Mouse (Mus musculus): ENCODE results near the gene Nmnat3.

Gene Nmnat3

DNA sequence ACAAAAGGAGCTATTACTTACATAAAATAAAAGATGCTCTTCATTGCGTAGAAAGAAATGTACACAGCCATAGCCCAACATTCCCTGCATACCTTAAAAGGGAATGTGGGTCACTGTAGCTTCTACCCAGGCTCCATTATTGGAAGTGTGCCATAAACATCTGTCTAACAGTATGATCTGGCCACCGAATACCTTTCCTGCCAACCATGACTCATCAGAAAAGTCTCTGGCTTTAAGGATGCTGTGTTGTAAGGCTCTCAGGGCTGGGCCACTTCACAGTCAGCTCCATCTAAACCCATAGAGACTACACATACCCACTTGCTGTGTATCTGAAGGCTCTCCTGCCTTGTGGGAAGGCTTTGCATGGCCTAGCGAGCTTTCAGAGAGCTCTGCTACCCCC lies 73.8 kb downstream of the Nmnat3 start:
- DNase-seq (ENCODE audit: low spot score), result no peak

DNA sequence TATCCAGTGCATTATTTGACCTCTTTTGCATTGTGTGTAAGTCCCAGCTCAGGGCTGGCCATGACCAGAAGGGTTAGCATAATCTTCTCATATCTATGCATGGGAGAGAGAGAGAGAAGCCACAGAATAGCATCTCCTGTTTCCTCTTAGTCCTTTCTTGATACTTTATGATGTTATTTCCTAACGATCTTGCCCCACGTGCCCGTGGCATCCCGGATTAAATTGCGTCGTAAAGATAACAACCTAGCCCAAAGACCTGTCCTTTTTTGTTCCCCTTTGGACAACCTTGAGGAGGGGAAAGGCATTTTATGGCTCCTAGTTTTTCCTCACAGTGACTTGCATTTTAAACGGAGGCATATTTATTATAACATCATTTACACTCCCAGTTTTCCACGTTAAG lies 78.8 kb downstream of the Nmnat3 start:
- DNase-seq (ENCODE audit: low spot score), result no peak

DNA sequence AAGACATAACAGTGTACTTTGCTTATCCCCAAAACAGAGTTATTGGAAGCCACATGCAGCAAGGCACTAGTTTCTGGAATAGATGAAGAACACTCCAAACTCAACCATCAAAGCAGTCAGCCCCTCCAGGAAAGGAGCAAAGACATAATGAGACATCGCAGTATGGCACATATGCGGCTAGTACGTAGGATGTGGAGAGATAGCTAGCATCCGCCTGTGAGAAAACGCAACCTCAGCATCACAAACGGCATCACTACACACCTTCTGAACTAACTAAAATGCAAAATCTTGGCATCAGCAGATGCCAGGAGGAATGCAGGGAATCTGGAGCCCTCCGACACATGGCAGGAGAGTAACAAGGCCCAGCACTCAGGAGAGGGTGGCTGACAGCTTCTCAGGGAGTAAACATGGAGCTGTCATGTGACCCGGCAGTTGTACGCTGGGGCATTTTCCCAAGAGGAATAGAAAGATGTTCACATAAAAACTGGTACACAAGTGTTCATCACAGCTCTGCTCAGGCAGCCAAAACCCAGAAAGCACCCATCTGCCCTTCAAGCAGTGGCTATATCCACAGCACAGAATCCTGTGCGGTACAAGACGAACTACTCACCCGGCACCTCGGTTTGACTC lies 80.2 kb downstream of the Nmnat3 start:
- DNase-seq (ENCODE audit: low spot score), result peak; percentile 40

DNA sequence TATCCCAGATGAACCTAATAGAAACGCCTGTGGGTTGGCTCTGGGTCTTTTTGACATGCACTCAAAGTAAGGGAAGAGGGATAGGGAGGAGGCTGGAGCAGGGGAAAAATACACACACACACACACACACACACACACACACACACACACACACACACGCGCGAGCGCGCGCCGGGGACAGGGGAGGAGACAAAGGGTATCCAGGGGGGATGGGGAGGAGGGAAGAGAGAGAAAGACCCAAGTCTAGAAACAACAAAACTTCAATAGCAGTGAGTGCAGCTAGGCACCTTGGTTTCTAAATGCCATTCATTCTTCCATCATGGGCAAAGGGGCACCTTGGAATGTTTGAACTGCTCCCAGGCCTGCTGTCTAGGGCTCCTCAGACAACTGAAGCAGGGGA lies 82.5 kb downstream of the Nmnat3 start:
- DNase-seq (ENCODE audit: low spot score), result no peak

DNA sequence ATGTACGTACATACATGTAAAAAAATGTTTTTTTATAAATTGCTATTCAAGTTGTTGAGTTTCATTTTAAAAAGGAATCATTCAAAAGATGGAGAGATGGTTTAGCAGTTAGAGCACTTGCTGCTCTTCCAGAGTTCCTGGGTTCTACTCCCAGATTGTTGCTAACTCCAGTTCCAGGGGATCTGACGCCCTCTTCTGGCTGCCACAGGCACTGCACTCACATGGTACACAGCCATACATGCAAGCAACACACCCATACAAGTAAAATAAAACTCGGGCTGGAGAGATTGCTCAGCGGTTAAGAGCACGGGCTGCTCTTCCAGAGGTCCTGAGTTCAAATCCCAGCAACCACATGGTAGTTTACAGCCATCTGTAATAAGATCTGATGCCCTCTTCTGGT lies 86.1 kb downstream of the Nmnat3 start:
- no peak for DNase-seq (ENCODE audit: low spot score)

DNA sequence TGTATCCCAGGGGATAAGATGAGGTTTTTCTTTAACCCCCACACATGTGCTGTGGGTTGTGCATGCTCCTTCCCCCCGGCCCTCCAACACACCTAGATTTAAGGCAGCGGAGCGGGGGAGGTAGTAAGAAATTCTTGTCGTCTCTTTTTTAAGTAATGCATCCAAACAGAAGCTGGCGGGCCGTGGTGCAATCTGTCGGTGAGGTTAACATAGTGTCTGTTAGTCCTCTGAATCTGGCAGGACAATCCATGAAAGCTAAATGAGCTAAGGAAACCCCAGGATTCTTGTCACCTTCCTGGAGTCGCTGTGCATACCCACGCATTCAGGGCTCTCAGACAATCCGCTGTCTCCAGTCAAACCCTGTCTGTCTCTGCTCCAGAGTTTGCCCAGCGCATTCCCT lies 87.7 kb downstream of the Nmnat3 start:
- DNase-seq (ENCODE audit: low spot score), result no peak

DNA sequence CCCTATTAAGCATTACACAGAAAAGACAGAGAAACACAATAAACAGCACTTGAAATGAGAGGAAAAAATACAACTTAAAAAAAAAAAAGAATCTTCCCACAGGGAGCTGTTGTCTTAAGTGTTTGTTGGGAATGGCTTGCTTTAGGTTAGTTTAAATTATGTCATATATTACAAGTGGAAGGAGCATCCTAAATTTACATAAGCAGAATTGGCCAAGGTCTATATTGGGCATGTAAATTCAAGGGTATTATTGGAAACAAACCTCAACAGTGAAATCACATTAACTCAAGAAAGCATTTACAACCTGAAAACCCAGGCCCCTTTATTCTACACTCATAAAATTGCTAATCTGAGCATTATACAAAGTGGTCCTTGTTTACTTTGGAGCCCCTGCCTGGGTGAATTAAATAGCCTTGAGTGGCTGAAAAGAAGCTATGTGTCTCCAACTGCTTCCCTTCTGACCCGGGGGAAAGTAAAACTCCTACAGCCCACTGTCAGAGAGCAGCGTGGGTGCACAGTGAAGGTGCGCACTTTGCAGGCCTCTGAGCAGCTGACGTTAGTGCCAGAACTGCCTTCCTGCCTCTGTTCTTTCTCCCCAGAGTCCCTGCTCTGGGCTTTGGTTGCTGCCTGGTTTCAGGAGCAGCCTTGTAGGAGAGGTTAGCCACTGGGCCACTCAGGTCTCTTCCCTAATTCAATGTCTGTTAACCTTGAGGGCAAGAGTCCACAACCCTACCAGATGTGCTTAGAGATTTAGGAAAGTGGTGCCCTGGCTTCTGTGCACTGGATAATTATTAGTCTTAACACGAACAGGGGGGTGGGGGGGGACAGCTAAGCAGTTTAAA lies 88.3 kb downstream of the Nmnat3 start:
- DNase-seq (ENCODE audit: low spot score), result no peak

DNA sequence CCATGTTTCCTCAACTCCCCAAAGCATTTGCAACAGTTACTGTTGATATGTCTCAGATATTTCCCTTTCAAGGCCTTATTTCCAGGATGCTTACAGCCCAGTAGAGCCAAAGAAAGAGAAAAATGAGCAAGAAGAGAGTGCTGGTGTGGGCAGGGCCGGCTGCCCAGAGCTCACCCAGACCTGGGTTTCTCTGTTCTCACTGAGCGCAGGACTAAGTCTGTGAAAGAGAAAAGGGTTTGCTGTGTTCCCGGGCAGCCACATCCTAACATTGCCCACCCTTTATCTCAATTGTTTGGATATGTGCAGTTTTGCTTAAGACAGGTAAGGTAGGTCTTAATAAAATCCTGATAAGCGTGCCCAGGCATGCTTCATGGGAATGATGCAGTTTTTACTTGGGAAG lies 92.5 kb downstream of the Nmnat3 start:
- DNase-seq (ENCODE audit: low spot score), result no peak

DNA sequence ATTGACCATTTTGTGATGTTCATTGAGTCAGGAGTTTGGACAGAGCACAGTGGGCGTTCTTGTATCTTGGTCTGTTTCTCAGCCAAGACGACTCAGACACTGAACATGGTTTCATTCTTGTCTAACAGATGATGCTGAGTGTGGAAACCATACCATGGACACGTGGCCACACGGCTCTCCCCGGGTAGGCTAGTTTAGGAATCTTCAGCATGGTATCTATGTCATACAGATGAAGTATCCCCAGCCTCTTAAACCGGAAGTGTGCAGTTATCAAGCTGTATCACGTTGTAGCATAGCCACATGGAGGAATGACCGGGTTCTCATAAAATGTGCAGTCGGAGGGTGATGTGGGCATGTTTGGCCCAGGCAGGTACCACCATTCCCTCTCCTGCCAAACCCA lies 93.4 kb downstream of the Nmnat3 start:
- no peak for DNase-seq (ENCODE audit: low spot score)

DNA sequence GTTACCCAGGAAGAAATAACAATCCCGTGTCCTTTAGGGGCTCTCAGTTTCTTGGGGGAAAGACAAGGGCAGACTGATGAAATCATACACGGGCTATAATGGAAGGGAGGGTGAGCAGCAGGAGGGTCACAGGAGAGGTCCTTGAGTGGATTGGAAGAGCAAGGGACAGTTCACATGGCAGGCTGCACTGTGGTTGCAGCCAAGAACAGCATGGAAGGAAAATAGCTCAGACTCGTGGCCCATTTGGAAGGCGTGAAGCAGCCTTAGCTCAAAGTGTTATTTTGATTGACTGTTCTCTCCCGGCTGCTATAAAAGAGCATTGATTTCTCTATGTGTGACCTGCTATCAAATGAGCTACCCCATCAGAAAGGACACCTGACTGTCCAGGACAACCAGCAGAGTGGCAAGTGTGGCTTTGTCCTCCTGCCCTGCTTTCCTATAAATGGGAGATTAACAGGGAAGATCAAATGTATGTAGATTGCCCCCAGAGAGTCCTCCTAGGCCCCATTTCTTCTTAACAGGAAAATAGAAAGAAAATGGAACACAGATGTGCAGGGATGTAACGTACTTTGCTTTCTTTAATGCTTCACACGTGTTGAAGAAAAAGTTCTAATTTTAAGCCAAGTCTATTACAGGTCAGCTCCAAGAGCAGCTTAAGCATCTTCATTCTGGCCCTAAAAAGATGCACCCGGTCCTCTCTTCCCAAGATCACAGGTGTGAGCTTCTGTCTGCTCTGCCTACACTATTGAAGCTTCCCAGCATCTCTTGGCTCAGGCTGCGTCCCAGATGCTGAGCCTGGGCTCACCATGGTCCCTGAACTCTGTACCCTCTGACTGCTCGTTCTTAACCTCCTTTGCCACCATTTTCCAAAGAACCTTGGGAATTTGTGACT lies 100.8 kb downstream of the Nmnat3 start:
- DNase-seq (ENCODE audit: low spot score), result no peak

DNA sequence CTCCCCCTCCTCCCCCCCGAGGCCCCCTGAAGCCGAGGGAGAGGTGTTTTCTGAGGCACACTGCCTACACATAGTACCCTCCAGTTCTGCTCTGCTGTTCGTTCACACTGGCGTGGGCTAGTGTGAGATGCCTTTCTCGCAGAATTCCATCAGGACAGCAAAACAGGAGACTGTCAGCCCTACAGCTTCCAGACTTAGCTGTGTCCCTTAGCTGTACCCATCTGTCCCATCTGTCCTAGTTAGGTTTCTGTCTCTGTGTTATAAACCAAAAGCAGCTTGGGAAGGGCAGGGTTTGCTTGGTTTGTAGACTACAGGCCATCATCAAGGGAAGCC lies 101.4 kb downstream of the Nmnat3 start:
- no peak for DNase-seq (ENCODE audit: low spot score)

DNA sequence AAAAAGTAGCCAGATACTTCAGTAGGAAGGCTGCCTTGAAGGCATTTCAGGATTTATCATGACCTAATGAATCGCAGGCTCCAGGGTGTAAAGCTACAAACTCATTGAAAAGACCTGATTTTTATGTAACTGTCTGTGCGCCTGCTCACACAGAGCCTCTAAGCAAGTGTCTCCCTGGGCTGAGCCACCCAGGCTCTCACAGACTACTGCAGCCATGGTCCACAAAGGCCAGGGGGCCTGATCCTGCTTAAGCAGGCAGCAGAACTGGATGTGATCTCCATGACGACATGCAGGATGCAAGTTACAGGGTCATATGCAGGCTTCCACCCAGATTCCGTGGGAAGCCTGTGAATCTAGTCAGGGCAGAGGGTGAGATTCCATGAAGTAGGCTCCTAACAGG lies 106.3 kb downstream of the Nmnat3 start:
- no peak for DNase-seq (ENCODE audit: low spot score)

DNA sequence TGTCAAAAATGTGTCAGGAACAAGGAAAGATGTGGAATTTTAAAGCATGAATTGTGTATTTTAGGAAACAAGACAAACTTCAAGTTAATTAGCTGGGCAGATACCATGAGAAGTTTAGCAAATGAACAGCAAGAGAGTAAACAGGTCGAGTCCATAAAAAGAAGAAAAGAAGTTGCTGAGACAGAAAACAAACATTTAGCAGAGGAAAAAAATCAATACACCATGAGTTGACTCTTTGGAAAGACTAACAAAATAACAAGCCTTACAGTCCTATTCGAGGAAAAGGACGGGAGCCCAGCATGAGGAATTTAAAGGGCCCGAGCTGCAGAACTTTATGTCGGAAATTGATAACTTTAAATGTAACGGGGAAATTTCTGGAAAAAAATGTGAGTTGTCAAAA lies 110.0 kb downstream of the Nmnat3 start:
- no peak for DNase-seq (ENCODE audit: low spot score)

DNA sequence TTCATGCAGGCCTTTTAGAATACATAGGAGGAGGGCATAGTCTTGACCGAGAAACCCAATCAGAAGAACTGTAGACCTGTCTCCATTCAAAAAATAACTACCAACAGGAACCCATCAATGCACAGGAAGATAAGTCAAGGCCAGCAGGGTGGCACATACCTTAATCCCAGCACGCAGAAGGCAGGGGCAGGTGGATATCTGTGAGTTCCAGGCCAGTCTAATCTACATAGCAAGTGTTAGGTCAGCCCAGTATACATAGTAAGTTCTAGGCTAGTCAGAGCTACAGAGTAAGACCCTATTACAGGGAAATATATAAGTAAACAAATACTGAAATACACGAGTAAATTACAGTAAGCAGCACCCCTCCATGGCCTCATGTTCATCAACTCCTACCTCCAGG lies 110.6 kb downstream of the Nmnat3 start:
- DNase-seq (ENCODE audit: low spot score), result no peak

DNA sequence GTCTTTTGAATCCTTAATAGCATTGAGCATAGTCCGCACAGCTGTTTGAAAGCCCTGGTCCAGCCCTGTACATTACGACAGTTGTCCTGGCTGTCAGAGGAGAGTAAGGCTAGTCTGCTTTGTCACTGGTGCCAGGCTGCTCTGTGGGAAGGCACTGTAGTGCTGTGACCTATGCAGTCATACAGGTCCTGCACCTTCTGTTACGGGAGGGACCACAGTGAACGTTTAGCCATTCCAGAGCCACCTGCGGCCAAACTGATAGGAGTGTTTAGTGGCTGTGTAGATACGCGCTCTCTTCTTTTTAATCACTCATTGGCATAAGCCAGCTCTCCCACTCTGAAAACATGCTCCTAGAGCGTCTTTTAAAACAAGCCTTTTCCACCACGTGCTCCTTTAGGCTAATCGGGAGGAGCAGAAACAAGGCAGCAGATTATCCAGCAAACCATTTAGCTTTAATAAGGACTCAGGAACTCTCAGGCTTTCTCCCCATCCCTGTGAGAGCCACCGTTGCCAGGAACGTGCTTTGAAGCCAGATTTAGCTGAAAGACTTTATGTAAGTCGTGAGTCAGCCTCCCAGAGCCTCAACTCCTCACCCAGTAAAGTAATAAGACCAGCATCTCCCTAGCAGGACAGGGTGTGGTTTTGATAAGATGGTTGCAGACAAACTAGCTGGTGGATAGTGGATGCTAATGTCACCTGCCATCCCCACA lies 113.1 kb downstream of the Nmnat3 start:
- no peak for DNase-seq (ENCODE audit: low spot score)

DNA sequence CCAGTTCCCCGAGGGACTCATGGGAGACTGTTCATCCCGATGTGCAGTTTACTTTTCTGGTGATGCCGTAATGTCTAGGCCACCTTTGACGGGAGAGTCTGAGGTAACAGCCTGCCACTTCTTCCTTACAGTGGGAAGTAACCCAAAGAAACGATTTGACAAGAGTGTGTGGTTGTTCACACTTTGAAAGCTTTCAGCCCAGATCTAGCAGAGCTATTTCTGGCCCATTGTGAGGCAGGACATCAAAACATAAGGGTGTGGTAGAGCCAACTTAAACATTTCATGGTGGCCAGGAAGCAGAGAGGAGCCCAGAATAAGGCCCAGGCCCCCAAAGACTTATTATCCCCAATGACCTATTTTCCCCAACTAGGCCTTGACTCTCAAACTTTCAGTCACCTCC lies 114.4 kb downstream of the Nmnat3 start:
- no peak for DNase-seq (ENCODE audit: low spot score)

DNA sequence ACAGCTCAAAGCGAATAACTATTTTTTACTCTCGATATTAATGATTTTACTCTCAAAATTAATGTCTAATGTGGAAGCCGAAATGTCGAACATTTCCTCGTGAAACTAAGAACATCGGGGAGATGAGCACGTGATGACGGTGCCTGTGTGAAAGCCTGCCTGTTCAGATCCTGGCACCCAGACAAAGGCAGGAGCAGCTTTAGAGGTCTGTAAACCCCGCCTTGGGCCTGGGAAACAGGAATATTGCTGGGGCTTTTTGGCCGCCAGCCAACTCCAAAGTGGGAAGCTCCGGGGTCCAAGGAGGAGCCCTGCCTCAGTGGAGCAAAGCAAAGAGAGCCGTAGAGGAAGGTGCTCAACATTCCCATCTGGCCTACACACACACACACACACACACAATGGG lies 120.5 kb downstream of the Nmnat3 start:
- DNase-seq (ENCODE audit: low spot score), result no peak

DNA sequence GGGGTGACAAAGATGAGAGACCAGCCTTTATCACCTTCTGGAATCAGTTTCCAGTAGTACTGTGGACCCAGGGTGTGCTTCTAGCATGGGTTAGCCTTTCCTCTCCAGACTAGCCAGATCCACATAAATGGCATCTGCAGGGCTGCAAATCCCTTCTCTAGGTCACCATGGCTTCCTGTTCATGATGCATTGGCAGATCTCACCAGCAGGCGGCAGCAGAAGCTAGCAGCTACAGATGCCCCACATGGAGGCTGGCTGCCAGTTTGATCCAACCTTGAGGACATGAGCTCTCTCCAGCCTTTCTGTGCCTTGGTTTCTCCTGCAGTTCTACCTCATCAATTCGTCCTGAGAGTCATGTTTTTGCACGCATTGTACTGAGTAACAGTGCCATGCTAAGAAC lies 121.9 kb downstream of the Nmnat3 start:
- peak; percentile 55 for DNase-seq (ENCODE audit: low spot score)

DNA sequence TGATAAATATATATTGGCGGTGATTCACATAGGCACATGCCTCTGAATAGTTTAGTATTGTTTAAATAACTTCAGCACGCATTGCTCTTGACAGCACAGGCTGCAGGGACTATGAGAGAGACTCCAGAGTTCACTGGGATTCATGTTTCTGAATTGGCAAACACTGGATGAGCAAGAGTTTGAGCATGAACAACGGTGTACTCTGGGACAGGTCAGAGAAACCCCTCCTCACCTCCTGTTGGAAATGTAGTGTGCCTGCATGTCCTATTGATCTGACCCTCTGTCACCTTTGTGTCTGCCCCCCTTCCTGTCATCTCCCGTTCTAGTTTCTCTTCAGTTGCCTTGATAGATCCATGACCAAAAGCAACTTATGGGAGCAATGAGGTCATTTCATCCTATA lies 128.2 kb downstream of the Nmnat3 start:
- DNase-seq (ENCODE audit: low spot score), result no peak

DNA sequence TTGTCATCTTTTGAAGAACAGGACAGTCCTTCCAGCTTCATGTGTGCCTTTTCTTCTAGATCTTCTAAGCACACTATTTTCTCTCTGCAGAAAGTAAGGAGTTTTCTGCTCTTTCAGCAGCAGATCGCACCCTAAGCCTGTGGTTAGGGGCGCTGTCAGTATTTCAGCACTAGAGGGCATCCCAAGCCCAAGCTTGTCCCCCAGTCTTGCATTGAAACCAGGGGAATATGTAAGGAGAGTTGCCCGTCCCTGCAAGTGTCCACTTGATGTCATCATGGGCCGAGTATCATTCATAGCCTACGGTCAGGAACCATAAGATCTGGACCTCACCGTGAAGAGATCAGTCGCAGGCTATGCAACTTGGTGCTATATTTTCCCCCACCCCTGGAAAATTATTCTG lies 130.7 kb downstream of the Nmnat3 start:
- no peak for DNase-seq (ENCODE audit: low spot score)

DNA sequence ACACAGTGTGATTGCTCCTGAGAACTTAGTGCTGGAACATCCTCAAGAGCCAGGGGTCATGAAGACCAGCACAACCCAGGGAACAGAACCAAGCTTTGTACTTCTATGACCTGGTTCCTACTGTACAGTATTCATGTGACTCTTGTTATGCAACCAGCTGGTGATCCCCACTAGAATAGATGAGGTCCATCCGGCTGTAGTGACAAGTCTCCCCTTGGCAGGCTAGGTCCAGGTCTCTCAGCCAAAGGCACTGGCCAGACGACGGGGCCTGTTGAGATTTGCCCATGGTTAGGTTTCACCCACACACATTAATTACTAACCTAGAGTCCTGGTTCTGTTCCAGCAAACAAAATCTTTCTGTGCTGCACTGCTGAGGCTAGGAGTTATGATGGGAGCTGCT lies 131.1 kb downstream of the Nmnat3 start:
- DNase-seq (ENCODE audit: low spot score), result no peak

DNA sequence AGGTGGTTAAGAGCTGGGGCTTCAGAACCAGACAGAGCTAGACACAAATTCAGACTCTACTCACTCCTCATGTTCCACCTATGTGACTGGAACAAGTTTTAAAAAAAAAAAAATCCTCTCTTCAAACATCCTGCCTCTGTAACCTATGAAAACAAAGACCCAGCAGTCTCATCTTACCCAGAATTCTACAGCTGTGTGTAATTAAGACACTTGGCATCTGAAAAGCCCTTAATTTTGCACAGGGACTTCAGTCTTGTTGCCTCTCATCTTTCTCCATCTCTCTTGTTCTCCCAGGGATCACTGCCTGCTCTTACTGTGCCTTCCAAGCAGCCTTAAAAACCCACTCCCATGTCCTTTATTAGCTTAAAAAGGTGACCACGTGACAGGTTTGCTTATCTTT lies 133.4 kb downstream of the Nmnat3 start:
- DNase-seq (ENCODE audit: low spot score), result no peak

Data from layer of hippocampus, adult 9-10 months (tissue).